Mouse (Mus musculus): ENCODE measurements around the gene Gnai1.

GRCm38 (mm10) chr5:18217856-18218255 is 142.3 kb downstream of the Gnai1 start:
- TF ChIP-seq CTCF (IDR thresholded peaks at IDR 0.05; ENCODE audit: low read depth, low read length) (no peak), POLR2A (IDR thresholded peaks at IDR 0.05; ENCODE audit: borderline replicate concordance, low read depth, low read length) (no peak)
